Mouse (Mus musculus) urinary bladder, adult 18-20 months (tissue): ENCODE data around the gene Ryr1.
A peak's percentile ranks its signal among the peaks of the same experiment; 100 is the strongest.

Experiments
- DNase-seq, 2 experiments: peaks; one replicate each; pipeline ENCODE4 v3.0.0; 2022; ENCODE audit warnings: low spot score in 2 of 2, mixed read lengths in 2 of 2

Gene Ryr1

DNA sequence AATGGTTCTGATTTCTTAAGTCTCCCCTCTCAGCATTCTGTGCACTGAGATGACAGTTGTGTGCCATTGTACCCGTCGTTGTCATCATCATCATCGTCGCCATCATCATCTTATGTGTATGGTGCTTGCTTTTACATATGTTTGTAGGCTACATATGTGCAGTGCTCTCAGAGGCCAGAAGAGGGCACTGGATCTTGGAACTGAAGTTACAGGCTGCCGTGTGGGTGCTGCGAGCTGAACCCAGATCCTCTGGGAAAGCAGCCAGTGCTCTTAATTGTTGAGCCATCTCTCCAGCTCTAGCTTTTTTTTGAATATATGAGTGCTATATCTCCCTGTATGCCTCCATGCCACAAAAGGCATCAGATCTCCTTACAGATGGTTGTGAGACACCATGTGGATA is 87.7 kb downstream of the Ryr1 start:
- no peak for DNase-seq

DNA sequence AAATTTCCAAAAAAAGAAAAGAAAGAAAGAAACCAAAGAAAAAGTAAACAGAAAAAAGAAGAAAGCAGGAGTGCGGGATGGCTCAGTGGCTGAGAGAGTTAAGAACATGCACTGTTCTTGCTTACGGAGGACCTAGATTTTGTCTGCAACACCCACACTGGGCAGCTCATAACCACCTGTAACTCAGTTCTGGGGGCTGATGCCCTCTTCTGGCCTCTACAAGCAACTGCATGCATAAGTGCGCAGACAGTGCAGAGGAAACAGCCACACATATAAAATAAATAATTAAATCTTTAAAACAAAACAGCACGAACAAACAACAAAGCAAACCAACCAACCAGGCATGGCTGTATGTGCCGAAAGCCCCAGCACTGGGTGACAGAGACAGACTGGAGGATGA is 92.3 kb downstream of the Ryr1 start:
- DNase-seq, result no peak

DNA sequence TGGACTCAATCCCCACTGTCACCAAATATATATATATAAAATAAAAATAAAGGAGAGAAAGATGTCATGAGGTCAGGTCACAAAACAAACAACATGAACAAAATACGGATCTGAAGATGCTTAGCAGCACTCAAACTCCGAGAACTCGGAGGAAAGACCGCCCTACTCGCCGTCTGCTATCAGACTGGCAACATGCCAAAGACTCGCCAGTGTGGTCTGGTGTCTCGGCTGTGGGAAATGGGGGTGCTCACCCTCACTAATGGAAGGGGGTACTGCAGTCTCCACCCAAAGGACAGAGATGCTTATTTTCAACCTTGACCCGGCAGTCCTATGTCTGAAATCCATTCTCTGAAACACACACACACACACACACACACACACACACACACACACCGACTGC is 93.3 kb downstream of the Ryr1 start:
- no peak for DNase-seq

DNA sequence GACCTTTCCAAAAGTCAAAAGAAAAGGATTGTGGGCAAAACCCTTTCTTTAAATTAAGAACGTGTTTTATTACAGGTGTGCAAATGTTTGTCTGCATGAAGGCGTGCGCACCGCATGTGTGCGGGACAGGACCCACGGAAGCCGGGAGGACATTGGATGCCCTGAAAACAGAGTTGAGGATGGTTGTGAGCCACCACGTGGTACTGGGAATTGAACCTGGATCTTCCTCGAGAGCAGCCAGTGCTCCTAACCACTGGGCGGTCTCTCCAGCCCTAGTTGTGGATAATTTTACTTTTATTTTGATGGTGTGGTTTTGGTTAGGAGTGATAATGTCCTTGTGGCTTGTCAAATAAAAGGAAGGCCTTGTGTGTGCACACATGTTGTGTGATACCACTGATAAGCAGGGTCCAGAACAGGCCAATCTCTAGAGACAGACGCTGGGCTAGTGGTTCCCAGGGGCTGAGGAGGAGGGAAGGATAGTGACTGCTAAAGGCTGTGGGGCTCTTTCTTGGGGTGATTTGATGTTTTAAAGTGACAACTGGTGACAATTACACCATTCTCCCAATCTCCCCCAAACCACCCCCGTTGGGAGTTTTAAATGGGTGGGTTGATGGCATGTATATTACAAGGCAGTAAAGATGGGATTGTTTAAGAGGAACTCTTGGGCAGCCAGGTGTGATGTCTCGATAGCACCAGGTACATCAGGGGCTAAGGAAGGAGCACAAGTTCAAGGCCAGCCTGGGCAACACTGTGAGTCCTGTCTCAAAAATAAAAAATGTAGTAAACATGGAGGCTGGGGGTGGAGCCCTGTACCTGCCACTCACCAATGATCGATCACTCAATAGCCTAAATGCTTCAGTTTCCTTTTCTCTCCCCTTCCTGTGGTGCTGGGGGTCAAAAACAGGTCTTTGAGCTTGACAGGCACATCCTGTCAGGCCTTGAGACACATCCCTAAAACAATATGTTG is 95.0 kb downstream of the Ryr1 start:
- DNase-seq, result no peak

DNA sequence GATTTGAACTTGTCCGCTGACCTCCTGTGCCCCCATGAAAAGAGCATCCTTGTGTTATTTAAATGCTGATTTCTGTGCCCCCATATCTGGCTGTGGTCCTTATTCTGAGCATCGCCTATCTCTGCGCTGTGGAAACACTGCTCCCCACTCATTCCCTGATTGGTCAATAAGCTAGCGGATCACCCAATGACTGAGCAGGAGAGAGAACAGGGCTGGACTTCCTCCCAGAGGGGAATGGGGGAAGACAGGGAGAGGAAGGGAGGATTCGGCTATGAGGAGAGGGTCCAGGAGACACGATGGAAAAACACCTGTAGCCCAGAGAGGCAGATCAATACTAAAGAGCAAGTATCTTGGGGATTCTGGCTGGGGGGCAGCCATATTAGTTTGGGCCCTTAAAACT is 96.2 kb downstream of the Ryr1 start:
- DNase-seq, result no peak

DNA sequence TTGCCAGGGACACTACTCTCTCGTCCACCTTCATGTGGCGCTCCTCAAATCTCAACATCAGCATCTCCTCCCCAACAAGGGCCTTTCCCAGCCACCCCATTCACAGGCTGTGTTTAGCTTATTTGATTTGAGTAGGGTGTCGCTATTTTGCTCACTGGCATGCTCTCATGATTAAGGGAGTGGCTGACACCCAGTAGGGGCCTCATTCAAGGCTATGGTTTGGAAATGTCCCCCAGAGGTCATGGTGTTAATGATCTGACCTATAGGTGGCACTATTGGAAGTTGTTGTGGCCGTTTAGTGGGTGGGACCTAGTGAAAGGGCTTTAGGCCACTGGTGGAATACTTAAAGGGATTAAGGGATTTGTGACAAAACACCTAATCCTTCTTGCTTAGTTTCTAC is 98.2 kb downstream of the Ryr1 start:
- DNase-seq, result no peak

DNA sequence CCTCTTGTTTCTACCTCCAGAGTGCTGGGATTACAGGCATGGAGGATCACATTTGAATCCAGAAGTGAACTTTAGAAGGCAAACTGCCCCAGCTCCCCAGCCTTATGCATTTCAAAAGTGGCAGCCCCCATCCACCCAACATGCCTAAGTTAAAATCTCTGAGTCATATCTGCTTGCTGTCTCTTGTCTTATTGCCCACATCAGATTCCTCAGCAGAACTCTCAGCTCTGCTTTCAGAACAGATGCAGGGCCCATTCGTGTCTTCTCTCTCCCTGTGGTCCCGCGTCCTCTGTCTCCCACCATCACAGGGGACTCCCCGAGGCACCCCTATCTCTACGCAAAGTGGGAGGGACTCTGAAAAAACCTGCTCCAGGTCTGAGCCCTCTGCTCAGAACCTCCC is 98.8 kb downstream of the Ryr1 start:
- DNase-seq, result no peak

DNA sequence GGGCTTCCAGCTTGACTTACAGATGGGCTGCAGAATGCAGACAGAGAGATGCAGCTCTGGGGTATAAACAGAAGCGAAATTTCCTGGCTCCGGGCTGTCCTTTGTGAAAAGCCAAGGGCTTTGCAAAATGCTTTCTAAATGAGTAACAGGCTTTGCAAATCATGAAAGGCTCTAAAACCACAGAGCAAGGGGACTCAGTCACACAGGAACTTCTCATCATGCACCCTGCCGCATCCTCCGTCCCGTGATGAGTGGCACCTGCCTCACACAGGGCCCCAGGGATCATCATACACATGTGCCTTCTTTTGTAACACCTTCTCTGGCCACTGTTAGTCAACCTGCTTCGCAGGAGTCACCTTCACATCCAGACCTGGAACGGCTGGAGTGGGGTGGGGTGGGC is 99.4 kb downstream of the Ryr1 start:
- DNase-seq, result no peak

DNA sequence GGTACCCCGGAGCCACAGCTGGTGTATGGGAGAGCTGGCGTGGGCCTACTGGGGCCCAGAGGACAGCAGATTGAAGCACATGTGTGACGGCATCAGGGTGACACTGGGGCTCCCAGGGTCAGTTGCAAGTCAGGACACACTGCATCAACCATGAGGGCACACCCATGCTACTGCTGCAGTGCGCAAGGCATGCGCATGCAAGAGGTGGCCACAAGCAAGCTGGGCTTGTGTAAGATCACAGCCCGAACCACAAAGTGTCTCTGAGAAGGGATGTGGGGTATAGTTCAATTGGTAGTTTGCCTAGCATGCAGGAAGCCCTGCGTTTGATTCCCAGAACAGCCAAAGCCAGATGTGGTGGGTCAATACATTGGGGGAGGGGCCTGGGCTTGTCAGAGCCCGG is 101.5 kb downstream of the Ryr1 start:
- no peak for DNase-seq

DNA sequence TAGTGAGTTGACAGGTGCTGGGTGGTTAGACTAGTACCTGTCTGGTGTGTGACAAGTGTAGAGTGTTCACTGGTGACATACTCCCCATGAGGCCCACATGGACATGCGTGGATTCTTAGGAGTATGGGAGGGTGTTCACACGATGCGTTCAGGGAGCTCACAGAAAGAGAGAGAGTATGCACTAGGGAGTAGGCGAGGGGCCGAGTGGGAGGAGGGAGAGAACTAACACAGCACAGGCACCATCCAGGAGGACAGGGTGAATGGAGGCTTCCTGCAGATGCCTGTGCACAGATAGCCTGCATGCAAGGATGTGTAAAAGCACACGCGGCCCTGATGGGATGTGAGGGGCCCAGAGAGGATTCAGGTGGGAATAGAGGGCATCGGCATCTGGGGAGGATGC is 102.5 kb downstream of the Ryr1 start:
- no peak for DNase-seq

DNA sequence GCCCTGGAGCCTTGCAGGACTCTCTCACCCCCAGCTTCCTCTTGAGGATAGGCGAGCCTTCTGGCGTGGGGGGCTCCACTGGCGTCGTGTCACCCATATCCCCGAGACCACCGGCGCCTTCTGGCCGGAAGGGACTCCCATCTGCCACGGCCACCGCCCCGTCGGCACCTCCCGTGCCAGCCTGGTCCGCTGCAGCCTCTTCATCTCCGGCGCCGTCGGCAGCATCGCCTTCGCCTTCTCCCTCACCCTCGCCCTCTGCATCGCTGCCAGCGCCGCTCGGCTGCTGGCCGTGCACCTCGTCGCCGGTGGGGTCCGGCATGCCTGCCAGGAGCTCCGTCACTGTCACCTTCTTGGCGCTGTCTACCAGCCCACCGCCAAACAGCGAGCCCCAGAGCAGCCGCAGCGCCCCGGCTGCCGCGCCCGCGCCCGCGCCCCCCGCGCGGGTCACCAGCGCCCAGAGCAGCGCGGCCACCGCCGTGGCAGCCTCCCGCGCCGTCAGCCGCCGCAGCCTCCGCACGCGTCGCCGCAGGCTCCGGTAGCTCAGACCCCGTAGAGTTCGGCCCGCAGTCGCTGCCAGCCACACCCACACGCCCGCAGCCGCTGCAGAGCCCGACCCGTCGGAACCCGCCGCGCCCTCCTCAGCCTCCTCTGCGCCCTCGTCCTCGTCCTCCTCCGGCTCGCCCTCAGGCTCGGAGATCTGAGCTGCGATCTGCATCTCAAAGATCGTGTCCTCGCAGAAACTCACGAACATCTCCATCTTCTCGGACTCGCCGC is 105.3 kb downstream of the Ryr1 start:
- DNase-seq, result no peak

DNA sequence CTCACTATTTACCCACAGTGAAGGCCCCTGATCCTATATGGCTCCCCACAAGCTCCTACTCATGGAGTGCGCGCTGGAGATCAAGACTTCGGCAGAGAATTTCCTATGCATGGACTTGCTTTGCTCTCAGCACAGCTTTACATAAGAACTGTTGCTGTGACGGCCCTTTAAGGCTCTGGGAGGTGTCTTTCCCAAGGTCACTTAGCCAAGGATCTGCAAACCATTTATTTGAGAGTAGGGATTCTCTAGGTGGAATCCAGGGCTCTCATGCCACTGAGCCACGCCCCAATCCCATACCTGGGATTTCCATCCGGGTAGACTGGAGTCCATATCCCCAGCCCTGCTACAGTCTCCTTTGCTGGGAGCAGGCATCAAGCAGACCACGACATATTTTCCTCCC is 107.8 kb downstream of the Ryr1 start:
- no peak for DNase-seq

DNA sequence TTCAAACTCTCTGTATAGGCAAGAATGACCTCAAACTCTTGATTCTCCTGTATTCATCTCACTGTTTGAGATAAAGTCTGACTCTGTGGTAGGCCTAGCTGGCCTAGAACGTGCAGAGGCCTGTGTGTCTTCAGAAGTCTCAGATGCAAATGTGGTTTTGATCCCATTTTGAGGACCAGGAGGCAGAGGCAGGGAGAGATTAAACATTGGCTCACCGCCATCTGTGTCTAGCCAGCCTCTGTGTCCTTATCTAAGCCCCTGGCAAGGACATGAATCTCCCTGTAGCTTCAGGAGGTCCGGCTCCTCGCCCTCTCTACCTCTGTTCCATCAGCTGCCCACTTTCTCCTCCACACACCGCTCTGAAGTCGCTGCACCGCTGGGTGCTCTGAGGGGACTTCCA is 108.5 kb downstream of the Ryr1 start:
- DNase-seq, result no peak

DNA sequence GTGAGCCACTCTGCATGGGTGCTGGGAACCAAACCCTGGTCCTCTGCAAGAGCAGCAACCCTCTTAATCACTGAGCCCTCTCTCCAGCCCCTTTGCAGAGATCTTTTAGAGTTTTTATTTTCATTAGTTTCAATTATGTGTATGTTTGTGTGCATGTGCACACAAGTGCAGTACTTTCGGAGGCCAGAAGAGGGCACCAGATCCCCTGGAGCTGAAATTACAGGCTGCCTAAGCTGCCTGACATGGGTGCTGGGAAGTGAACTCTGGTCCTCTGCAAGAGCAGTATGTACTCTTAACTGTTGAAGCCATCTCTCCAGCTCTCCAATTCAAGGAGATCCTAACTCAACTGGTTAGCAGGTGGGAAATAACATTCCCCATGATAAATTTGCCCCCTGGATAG is 110.0 kb downstream of the Ryr1 start:
- no peak for DNase-seq

DNA sequence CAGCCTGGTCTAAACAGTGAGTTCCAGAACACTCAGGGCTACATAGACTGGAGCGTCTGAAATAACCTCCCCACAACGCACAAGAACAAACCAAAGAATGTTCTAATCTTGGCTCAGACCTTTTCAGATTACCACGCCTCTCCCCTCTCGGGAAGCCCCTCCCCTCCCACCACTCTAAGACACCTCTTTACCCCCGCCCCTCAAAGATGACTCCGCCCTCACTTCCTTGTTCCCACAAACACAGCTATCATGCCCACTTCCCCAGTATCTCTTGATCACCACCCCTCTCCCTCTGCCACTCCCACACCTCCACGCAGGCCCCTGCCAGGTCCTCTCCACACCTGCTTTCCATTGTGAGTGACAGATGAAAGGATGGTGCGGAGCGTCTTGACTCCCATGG is 116.3 kb downstream of the Ryr1 start:
- DNase-seq, result no peak

DNA sequence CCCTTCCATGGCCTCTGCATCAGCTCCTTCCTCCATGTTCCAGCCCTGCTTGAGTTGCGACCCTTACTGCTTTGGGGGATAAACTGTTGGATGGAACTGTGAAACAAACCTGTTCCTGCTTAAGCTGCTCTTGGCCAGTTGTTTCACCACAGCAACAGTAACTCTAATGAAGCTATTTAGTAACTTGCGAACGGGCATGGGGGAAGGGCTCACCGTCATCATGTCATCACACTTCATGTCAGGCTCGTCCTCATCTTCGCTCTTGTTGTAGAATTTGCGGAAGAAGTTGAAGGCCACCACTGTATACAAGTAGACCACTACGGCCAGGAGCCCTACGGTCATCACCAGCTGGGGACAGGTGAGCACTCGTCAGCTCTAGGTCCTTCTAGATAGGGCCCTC is 116.8 kb downstream of the Ryr1 start:
- no peak for DNase-seq

DNA sequence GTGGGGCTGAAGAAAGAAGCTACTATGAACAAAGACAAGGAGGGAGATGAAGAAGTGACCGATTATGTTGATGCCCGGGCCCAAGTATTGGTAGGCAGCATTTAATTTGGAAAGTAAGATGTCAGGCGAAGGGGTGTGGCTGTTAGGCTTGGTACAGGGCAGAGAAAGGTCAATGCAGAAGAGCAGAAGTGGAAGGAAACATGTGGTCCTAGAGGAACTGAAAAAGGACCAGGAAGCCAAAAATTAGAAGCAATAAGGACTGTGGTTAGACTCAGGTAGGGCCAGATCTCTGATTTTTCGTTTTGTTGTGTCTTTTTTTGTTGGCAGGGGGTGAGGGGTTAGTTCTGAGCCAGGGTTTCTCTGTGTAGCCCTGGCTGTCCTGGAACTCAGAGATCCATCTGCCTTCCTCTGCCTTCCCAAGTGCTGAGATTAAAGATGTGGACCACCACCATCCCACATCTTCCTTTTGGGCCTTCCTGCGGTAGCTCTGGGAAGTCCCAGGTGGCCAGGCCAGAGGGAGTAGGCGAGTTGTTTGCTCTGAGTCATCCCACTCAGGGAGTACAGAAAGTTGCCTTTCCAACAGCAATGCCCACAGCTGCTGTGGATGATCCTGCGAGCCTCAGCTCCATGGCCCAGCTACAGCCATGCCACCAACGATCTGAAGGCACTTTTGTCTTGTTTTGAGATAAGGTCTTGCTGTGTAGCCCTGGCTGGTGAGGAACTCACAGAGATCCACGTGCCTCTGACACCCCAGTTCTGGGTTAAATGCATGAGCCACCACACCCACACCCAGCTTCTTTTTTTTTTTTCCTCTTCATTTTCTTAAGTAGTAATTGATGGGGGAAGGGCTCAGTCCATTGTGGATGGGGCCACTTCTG is 117.5 kb downstream of the Ryr1 start:
- DNase-seq, result no peak

DNA sequence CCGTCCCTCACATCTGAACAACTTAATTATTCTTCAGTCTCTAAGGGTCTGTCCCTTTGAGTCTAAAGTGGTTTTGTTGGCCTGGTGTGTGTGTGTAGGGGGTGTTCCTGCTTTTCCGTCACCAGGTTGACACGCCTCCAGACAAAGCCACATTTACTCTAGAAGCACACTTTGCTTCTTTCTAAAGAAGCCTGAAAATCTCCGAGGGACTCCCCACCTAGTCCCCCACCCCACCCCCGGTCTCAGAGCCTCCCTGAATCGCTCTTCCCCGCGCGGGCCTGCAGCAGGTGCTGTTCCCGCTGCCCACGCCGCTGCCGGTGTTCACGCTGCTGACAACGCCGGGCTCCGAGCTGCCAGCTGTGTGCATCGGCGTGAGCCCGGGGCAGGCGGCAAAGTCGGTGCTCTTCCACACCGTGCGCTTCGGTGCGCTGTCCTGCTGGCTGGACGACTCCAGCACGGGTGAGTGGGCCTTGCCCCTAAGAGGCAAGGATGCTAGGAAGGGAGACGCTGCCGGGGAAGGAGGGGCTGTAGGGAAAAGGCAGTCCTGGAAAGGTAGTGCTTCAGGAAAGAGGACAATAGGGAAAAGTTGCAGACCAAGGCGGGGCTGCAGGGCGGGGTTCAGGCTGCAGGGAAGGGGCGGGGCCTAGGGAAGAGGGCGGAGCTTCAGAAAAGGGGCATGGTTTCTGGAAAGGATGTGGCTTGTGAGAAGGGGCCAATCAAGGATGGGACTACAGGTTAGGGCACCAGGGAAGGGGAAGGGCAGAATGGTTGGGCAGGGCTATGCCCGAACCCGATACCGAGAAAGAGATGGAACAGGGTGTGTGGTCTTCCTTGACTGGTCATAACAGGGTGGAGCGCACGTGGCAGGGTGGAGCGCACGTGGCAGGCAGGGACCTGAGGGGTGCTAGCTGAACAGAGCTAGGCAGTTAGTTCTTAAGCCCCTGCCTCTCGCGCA is 124.1 kb downstream of the Ryr1 start:
- peak; percentile 30 to 64 for DNase-seq

DNA sequence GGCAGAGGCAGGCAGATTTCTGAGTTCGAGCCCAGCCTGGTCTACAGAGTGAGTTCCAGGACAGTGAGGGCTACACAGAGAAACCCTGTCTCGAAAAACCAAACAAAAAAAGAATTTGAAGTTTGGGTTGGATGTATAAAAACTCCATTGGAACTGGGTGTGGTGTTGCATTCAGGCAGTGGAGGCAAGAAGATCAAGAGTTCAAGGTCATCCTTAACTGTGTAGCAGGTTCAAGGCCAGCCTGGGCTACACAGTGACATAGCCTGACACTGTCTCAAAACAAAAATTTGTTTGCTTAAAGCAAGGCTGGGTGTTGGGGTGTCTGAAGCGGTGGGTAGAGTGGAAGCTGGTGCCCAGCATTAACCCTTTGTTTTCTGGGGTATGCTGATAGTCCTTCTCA is 131.6 kb downstream of the Ryr1 start:
- DNase-seq, result no peak

DNA sequence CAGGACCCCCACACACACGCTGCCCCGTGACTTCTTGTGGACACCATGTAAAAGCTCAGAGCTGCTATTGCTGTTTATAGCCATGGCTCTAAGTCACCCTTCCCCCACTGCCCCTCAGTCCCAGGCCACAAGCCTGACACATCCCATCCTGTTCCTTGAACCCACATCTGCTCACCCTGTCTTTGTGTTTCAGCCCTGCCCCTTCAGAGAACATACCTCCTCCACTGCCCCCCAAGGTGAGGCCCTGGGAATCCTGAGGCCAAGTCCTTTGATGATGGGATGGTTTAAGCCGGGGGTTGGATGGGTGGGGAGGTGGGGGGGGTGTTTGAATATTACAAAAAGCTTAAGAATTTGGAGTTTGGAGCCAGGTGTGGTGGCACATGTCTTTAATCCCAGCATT is 132.0 kb downstream of the Ryr1 start:
- DNase-seq, result no peak

DNA sequence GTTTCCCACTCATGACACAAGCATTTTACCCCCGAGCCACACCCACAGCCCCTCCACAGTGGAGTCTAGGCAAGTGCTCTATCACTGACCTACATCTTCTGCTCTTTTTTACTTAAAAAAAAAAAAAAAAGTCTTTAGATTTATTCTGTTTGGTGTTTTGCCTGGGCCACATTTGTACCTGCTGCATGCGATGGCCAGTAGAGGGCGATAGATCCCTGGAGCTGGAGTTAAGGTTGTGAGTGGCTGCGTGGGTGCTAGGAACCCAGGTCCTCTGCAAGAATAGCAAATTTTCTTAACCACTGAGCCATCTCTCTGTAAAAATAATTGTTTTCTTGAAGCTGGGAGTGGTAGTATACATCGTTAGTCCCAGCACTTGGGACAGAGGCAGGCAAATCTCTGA is 133.4 kb downstream of the Ryr1 start:
- DNase-seq, result no peak
